Mouse (Mus musculus): ENCODE results near the gene Bbip1.

GRCm38 (mm10) chr19:53971938-53972337 is 27.5 kb upstream of the Bbip1 start:
- TF ChIP-seq CTCF (IDR thresholded peaks at IDR 0.05 in 2 of 3, conservative IDR thresholded peaks at IDR 0.05 in 1 of 3; ENCODE audit: control insufficient read depth in 1 of 3, insufficient read depth in 1 of 3, low read depth in 2 of 3, low read length in 3 of 3, poor library complexity in 1 of 3, severe bottlenecking in 1 of 3): no peak
- no peak for TF ChIP-seq MAX (IDR thresholded peaks at IDR 0.05; ENCODE audit: low read length)
- no peak for TF ChIP-seq ZMIZ1 (IDR thresholded peaks at IDR 0.05; ENCODE audit: low read depth, low read length)
- TF ChIP-seq NRF1 (IDR thresholded peaks at IDR 0.05; ENCODE audit: insufficient read depth, low read depth, low read length, poor library complexity, severe bottlenecking): no peak

All from MEL (cell line).